Mouse (Mus musculus) myocyte (in vitro differentiated cells): ENCODE data around the gene Pou3f4.

Experiments
- MAX ChIP-seq: IDR thresholded peaks from one replicate; pipeline ENCODE4 v1.6.1; 2011; ENCODE audit warnings: low read depth, mild to moderate bottlenecking, control low read depth
- MYOD1 ChIP-seq, 3 experiments: IDR thresholded peaks; one replicate each; pipeline ENCODE4 v1.6.1; 2011; ENCODE audit warnings: control low read depth in 2 of 3, low read depth in 2 of 3, mild to moderate bottlenecking in 2 of 3, moderate library complexity in 1 of 3; ENCODE audit not compliant: insufficient read length in 2 of 3, control insufficient read depth in 1 of 3
- MYOG ChIP-seq, 3 experiments: IDR thresholded peaks; one replicate each; pipeline ENCODE4 v1.6.1; 2011; ENCODE audit warnings: control low read depth in 2 of 3, low read depth in 2 of 3, mild to moderate bottlenecking in 2 of 3; ENCODE audit not compliant: insufficient read length in 2 of 3, control insufficient read depth in 1 of 3, insufficient read depth in 1 of 3
- POLR2A ChIP-seq: IDR thresholded peaks from one replicate; pipeline ENCODE4 v1.6.1; 2011; ENCODE audit warnings: low read depth, mild to moderate bottlenecking, control low read depth, moderate library complexity; ENCODE audit not compliant: insufficient read length
- POLR2AphosphoS2 ChIP-seq: IDR thresholded peaks from one replicate; pipeline ENCODE4 v1.6.1; 2011; ENCODE audit warnings: low read depth, control low read depth; ENCODE audit not compliant: insufficient read length
- TCF12 ChIP-seq: IDR thresholded peaks from one replicate; pipeline ENCODE4 v1.6.1; 2011; ENCODE audit warnings: mild to moderate bottlenecking, control low read depth; ENCODE audit not compliant: poor library complexity, insufficient read depth, severe bottlenecking
- TCF3 ChIP-seq: IDR thresholded peaks from one replicate; pipeline ENCODE4 v1.6.1; 2011; ENCODE audit warnings: low read depth, control low read depth; ENCODE audit not compliant: insufficient read length
- USF1 ChIP-seq: IDR thresholded peaks from one replicate; pipeline ENCODE4 v1.6.1; 2011; ENCODE audit warnings: low read depth, mild to moderate bottlenecking, control low read depth, moderate library complexity

GRCm38 (mm10) chrX:110810001-110810578 lies 4.0 kb upstream of the Pou3f4 start:
- TF ChIP-seq TCF12 (no peak), TCF3 (no peak), MYOG (IDR thresholded peaks at IDR 0.05; ENCODE audit: control insufficient read depth in 1 of 3, insufficient read depth in 1 of 3, insufficient read length in 2 of 3, low read depth in 2 of 3) (no peak), MYOD1 (IDR thresholded peaks at IDR 0.05; ENCODE audit: control insufficient read depth in 1 of 3, insufficient read length in 2 of 3, low read depth in 2 of 3) (no peak), POLR2A (no peak), MAX (no peak), POLR2AphosphoS2 (no peak), USF1 (no peak)
